Mouse (Mus musculus): ENCODE results near the gene Cyb5rl. TPM values are rescaled to one million over a fixed set of nuclear protein-coding genes. Genes with fewer than 3 reads are reported as not detected.
"Not testable (repeated sequence)": the region's sequence is repeated elsewhere in the genome, so short reads cannot be mapped to it uniquely, and the experiment has no call there.

Gene Cyb5rl
- polyA plus RNA-seq, 1 experiment from 2014 or later = 4.5 TPM

DNA sequence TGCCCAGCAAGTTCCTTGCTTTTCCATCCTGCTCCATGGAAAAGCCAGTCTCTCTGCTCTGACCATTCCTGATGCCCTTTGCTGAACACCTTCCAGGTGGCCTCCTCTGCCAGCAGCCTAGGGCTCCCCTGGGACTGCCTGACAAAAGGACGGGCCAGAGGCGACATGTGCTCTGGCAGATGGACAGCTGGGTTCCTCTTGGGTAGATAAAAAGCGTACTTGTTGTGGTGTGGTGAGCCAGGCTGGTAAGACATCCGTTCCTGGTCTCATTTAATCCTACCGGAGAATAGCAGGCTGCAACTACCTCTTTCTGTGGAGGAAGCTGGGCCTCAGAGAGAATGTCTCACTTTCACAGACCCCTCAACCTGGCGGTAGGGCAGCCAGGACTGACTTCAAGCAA, 29.3 kb downstream of the Cyb5rl start:
- Histone ChIP-seq H3K27ac (replicated peaks) (peak overlapping the region; percentile 55), H3K9me3 (no peaks in the 10 kb centered on the region), H3K4me1 (replicated peaks) (peaks cover 35% of the 10 kb centered on the region), H3K4me3 (no peak overlapping the region), H3K36me3 (no peaks in the 10 kb centered on the region), H3K9ac (0 out of 2 replicates have a peak overlapping the region, but pooled peaks have one; percentile 22), H3K27me3 (no peaks in the 10 kb centered on the region), H3K4me2 (no peak overlapping the region)
- 29% methylated on average over 6 of the region's 6 CpGs for WGBS
- ATAC-seq (ENCODE audit: low read depth) = no peak

DNA sequence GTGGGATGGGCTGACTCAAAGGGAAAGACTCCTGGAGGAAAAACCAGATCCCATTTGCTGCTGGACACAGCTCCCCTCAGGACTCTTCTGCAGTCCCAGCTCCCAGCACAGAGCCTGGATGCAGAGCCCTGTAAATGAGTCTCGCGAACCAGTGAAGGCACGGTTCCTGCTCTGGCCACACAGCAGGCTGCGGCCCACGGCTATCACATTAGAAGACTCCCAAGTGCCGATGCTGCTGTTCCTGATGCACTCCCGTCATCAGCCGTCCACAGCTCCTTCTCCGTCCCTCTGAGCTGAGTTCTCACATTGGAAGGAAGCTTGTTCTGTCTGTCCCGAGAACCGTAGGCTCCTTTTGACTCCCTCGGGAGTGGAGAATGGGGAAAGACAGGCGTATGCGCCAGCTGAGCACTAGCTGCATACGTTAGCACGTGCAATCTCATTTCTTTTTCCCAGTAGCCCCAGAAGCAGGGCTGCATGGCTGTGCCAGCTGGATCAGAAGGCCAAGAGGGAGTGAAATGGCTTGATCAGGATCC, 30.1 kb downstream of the Cyb5rl start, which contains the start of gene Cdcp2:
Cdcp2 (plus strand) TSS at position 51 of the 533 bp plus-strand sequence.
- 34% methylated on average over 16 of the region's 16 CpGs for WGBS
- no peaks in the 10 kb centered on the region for H3K27me3 ChIP-seq
- peaks cover 32% of the 10 kb centered on the region for H3K4me1 ChIP-seq (replicated peaks)
- H3K27ac ChIP-seq (replicated peaks) = peak within 1 kb of the TSS; percentile 55
- H3K36me3 ChIP-seq = no peaks in the 10 kb centered on the region
- H3K9ac ChIP-seq = peak within 1 kb of the TSS; percentile 22; the same call in 1 of the 2 replicates
- 0 out of 2 replicates have a peak within 1 kb of the TSS, but pooled peaks have one; percentile 0 for H3K4me2 ChIP-seq
- peak; percentile 21; the same call in 1 of the 2 replicates for ATAC-seq (ENCODE audit: low read depth)
- no peaks in the 10 kb centered on the region for H3K9me3 ChIP-seq
- no peak within 1 kb of the TSS for H3K4me3 ChIP-seq

DNA sequence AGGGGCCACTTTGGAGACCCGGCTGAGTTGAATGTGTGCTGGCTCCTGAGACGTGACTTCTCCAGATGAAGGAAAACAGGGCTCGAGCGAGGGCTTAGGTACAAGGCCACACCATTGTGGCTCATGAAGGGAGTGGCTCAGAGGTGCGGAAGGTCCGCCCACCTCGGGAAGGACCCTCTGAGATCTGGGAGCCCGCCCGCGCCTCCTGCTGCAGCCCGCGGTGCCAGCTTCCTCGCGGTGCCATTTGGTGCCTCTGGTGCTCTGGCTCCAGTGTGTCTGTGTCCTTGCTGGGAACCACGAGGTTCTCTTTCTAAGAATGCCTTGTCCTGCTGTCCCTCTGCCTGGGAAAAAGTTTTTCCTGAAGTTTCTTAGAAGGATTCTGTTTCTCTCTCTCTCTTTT, 31.1 kb downstream of the Cyb5rl start:
- H3K4me2 ChIP-seq = no peak overlapping the region
- H3K27me3 ChIP-seq = no peaks in the 10 kb centered on the region
- no peaks in the 10 kb centered on the region for H3K36me3 ChIP-seq
- H3K9me3 ChIP-seq = no peaks in the 10 kb centered on the region
- ATAC-seq (ENCODE audit: low read depth) = no peak
- H3K4me3 ChIP-seq = no peak overlapping the region
- WGBS = 54% methylated on average over 15 of the region's 15 CpGs
- peak overlapping the region; percentile 55 for H3K27ac ChIP-seq (replicated peaks)
- no peak overlapping the region for H3K9ac ChIP-seq
- H3K4me1 ChIP-seq (replicated peaks) = peaks cover 28% of the 10 kb centered on the region

DNA sequence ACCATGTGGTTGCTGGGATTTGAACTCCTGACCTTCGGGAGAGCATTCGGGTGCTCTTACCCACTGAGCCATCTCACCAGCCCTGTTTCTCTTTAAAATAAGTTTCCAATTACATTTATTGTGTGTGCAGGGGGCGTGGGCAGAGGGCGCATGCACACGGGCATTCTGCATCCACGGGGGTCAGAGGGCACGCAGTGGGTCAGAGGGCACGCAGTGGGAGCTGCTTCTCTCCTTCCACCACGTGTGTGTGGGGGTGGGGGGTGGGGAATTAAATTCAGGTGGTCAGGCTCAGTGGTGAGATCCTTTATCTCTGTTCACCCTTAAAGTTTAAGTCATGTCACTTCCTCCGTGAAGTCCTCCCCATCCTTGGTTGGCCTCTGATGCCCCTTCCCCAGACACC, 31.6 kb downstream of the Cyb5rl start:
- 78% methylated on average over 10 of the region's 10 CpGs for WGBS
- no peaks in the 10 kb centered on the region for H3K27me3 ChIP-seq
- H3K4me3 ChIP-seq = no peak overlapping the region
- peaks cover 28% of the 10 kb centered on the region for H3K4me1 ChIP-seq (replicated peaks)
- H3K9me3 ChIP-seq = no peaks in the 10 kb centered on the region
- H3K4me2 ChIP-seq = no peak overlapping the region
- no peaks in the 10 kb centered on the region for H3K36me3 ChIP-seq
- H3K9ac ChIP-seq = no peak overlapping the region
- no peak overlapping the region for H3K27ac ChIP-seq (replicated peaks)
- ATAC-seq (ENCODE audit: low read depth) = no peak

DNA sequence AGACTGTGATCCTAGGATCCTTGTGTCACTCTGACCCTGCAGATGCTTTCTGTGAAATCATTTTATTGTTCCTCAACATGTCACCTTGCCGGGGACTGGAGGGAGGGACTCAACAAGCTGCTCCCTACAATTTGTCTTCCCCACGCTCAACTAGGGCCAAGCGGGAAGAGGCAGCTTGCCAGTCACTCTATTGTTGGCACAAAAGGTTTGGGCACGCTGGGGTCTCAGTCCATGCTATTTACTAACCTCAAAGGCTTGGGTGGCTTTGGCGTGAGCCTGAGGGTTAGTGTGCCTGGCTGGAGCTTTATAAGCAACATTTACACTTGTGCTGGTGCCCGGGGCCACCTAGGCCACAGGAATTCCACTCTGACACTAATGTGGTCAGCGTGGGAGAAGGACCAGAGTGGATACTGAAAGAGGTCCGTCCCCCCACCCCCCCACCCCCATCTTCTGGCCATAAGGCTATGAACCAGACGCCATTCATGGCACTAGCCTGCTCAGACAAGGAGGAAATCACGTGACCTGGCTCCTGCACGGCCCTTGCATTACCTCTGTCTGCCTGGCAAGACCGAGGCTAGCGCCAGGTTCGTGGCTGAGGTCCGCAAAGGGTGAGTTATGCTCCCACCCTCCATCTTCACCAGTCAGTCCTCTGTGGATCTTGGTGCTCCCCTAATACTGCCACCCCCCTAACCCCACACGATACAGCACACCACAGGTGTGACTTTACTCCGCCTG, 32.2 kb downstream of the Cyb5rl start:
- 71% methylated on average over 17 of the region's 17 CpGs for WGBS
- no peaks in the 10 kb centered on the region for H3K27me3 ChIP-seq
- no peaks in the 10 kb centered on the region for H3K9me3 ChIP-seq
- peaks cover 28% of the 10 kb centered on the region for H3K4me1 ChIP-seq (replicated peaks)
- no peak overlapping the region for H3K4me2 ChIP-seq
- H3K9ac ChIP-seq = no peak overlapping the region
- no peak overlapping the region for H3K4me3 ChIP-seq
- no peaks in the 10 kb centered on the region for H3K36me3 ChIP-seq
- ATAC-seq (ENCODE audit: low read depth) = no peak
- H3K27ac ChIP-seq (replicated peaks) = no peak overlapping the region

DNA sequence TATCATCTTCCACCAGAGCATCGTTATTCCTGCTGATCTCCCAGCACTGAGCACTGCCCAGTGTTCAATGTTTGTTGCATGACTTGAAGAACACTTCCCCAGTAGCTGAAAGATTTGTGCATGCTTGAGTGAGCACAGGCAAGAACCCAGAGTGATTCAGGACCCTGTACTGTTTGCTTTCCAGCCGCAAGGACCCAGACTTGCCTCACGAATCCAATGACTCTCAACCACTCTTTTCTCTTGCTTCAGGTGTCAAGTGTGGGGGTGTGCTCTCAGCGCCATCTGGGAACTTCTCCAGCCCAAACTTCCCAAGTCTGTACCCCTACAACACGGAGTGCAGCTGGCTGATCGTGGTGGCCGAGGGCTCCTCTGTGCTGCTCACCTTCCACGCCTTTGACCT, 35.4 kb downstream of the Cyb5rl start:
- WGBS = 75% methylated on average over 8 of the region's 8 CpGs
- Histone ChIP-seq H3K9ac (no peak overlapping the region), H3K9me3 (no peaks in the 10 kb centered on the region), H3K4me1 (replicated peaks) (peaks cover 15% of the 10 kb centered on the region), H3K27me3 (no peaks in the 10 kb centered on the region), H3K4me3 (no peak overlapping the region), H3K4me2 (no peak overlapping the region), H3K27ac (replicated peaks) (no peak overlapping the region), H3K36me3 (no peaks in the 10 kb centered on the region)
- no peak for ATAC-seq (ENCODE audit: low read depth)

DNA sequence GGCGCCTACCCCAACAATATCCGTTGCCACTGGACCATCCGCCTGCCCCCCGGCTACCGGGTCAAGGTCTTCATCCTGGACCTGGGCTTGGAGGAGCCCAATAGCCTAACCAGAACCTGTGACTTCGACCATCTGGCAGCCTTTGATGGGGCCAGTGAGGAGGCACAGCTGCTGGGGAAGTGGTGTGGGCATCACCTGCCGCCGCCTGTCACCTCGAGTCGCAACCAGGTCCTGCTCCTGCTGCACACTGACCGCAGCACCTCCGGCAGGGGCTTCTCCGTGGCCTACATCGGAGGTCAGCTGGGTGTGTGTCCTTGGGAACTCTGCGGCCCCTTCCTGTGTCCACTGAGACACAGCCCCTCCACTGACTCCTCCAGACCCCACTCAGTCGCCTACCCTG, 40.0 kb downstream of the Cyb5rl start:
- Histone ChIP-seq H3K4me1 (replicated peaks) (peaks cover 23% of the 10 kb centered on the region), H3K27me3 (no peaks in the 10 kb centered on the region), H3K4me2 (no peak overlapping the region), H3K9me3 (no peaks in the 10 kb centered on the region), H3K9ac (no peak overlapping the region), H3K36me3 (no peaks in the 10 kb centered on the region), H3K4me3 (no peak overlapping the region), H3K27ac (replicated peaks) (peak overlapping the region; percentile 79; the same call in 1 of the 2 replicates)
- 87% methylated on average over 16 of the region's 16 CpGs for WGBS
- no peak for ATAC-seq (ENCODE audit: low read depth)

DNA sequence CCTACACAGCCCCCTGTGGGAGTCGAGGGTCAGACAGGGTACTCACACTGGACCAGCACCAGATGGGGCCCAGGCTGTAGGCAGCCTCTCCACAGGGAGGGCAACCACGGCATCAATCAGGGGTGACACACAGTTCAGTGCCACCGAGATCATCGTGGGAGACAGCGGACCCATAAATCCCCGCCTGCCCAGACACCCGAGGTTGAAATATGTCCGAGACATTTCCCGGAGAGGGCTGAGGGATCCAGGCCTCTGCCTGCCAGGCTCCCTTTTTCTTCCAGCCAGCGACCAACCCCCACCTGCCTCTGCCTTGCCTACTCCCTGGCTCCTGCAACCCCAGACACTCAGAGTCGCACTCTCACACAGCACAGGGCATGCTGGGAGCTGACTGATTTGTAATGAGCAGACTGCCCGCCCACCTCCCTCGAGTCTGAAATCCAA, 41.5 kb downstream of the Cyb5rl start:
- peak overlapping the region; percentile 45; the same call in 1 of the 2 replicates for H3K9ac ChIP-seq
- H3K27ac ChIP-seq (replicated peaks) = peak overlapping the region; percentile 79

DNA sequence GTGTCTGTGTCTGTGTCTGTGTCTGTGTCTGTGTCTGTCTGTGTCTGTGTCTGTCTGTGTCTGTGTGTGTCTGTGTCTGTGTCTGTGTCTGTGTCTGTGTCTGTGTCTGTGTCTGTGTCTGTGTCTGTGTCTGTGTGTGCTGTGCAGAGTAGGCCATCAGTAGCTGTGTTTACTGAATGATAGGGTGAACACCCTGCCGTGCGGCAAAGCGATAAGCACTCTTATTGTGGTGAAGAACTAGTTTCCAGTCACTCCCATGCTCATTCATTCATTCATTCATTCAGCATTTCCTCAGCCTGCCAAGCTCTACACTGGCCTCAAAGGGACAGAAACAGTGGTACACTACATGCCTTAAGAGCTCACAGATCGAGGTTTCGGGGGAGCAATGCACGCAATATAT, 42.4 kb downstream of the Cyb5rl start:
- not testable (repeated sequence) for H3K27me3 ChIP-seq; H3K4me2 ChIP-seq; H3K9ac ChIP-seq; H3K9me3 ChIP-seq; H3K4me3 ChIP-seq; ATAC-seq (ENCODE audit: low read depth); H3K36me3 ChIP-seq
- H3K27ac ChIP-seq (replicated peaks) = 0 out of 2 replicates have a peak overlapping the region, but pooled peaks have one; percentile 23
- peaks cover 23% of the 10 kb centered on the region for H3K4me1 ChIP-seq (replicated peaks)
- 89% methylated on average over 6 of the region's 6 CpGs for WGBS

More for the DNA sequence above, 41.5 kb downstream of the Cyb5rl start:
- no peaks in the 10 kb centered on the region for H3K27me3 ChIP-seq
- peaks cover 23% of the 10 kb centered on the region for H3K4me1 ChIP-seq (replicated peaks)
- ATAC-seq (ENCODE audit: low read depth) = peak; percentile 87
- H3K9me3 ChIP-seq = no peaks in the 10 kb centered on the region
- WGBS = 7% methylated on average over 13 of the region's 13 CpGs
- H3K4me3 ChIP-seq = no peak overlapping the region
- peak overlapping the region; percentile 25 for H3K4me2 ChIP-seq
- no peaks in the 10 kb centered on the region for H3K36me3 ChIP-seq

DNA sequence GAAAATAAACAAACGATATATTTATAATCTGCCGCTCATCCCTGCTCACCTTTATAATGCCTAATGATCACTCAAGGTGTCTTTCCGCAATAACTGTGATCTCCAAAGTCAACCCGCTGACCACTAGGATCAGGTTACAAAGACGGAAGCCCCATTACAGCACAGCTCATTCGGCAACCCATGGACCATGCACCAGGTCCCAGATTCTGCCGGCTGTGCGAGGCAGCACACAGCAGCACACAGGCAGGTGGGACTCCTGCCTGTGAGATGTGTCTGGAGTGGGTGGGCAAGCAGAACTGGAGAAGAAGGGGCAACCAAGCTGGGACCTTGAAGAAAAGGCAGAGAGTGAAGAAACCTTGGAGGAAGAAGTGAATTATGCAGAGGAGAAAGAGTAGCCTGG, 47.5 kb downstream of the Cyb5rl start:
- Histone ChIP-seq H3K9ac (no peak overlapping the region), H3K9me3 (no peaks in the 10 kb centered on the region), H3K36me3 (no peaks in the 10 kb centered on the region), H3K4me1 (replicated peaks) (0 out of 2 replicates have a peak, but pooled peaks cover 5% of the 10 kb centered on the region), H3K27me3 (no peaks in the 10 kb centered on the region), H3K4me2 (no peak overlapping the region), H3K4me3 (no peak overlapping the region), H3K27ac (replicated peaks) (no peak overlapping the region)
- ATAC-seq (ENCODE audit: low read depth) = no peak
- 52% methylated on average over 8 of the region's 8 CpGs for WGBS

DNA sequence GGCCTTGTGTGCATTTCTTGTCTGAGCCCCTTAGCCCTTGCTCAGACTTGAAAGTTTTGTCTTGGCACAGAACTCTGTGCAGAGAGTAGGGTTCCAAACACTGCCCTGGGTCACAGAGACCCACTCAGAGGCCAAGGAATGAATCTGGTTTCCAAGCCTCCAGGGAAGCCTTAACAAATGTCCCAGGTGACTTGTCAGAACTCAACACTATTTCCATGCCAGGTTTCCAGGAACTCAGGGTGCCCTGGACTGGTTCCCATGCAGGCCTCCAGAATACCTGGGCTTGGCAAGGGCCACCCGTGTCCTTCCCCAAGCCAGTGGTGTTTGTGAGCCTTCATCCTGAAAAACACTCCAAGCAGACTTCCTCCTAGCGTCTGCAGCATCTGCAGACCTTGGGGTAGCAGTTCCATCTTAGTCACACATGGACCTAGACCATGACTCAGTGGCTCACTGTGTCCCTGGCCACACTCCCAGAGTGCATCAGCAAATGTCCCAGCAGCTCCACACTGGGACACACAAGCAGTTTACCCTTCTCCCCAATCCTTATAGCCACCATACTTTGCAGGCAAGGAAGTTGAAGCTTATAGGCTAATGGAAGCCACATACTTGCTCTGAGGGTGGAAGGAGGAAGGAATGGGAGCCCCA, 51.1 kb downstream of the Cyb5rl start:
- Histone ChIP-seq H3K4me1 (replicated peaks) (peaks cover 8% of the 10 kb centered on the region), H3K4me2 (no peak overlapping the region), H3K27ac (replicated peaks) (no peak overlapping the region), H3K4me3 (no peak overlapping the region), H3K36me3 (no peaks in the 10 kb centered on the region), H3K27me3 (no peaks in the 10 kb centered on the region), H3K9me3 (no peaks in the 10 kb centered on the region), H3K9ac (no peak overlapping the region)
- WGBS = 90% methylated on average over 2 of the region's 2 CpGs
- no peak for ATAC-seq (ENCODE audit: low read depth)

DNA sequence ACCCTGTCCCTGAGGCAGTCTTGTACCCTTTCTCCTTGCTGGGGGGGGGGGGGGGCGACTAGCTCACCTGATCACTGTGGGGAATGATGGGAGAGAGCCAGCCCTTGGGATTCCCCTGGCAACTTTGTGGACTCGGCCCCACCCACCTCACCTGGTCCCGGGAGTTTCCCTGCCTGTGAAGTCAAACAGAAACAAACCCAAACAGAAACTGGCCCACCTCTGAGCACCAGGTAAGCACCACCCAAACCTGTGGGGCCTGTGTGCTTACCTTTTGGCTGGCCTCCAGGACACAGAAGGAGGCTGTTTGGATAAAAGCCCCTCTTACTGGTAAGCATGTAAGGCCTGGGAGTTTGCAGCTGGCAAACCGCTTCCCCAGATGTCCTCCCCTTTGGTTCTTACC, 52.3 kb downstream of the Cyb5rl start:
- Histone ChIP-seq H3K4me2 (no peak overlapping the region), H3K27ac (replicated peaks) (no peak overlapping the region), H3K4me1 (replicated peaks) (peaks cover 14% of the 10 kb centered on the region), H3K4me3 (no peak overlapping the region), H3K27me3 (no peaks in the 10 kb centered on the region), H3K36me3 (no peaks in the 10 kb centered on the region), H3K9ac (no peak overlapping the region), H3K9me3 (no peaks in the 10 kb centered on the region)
- ATAC-seq (ENCODE audit: low read depth) = no peak
- whole genome bisulfite sequencing = 64% methylated on average over 4 of the region's 4 CpGs
